Mouse (Mus musculus): ENCODE measurements around the gene Slc38a2. TPM values are rescaled to one million over a fixed set of nuclear protein-coding genes. Genes with fewer than 3 reads are reported as not detected.

The Slc38a2 gene
- polyA plus RNA-seq, 1 experiment from 2014 or later, result 117 TPM

- Histone ChIP-seq H3K27ac (no peak overlapping the region), H3K9ac (no peak overlapping the region), H3K4me3 (no peak overlapping the region), H3K4me2 (no peak overlapping the region), H3K9me3 (no peaks in the 10 kb centered on the region), H3K27me3 (no peaks in the 10 kb centered on the region), H3K4me1 (no peaks in the 10 kb centered on the region), H3K36me3 (no peaks in the 10 kb centered on the region)
- 76% methylated on average over 10 of the region's 10 CpGs for WGBS
- ATAC-seq (ENCODE audit: insufficient number of reproducible peaks, low FRiP score, low TSS enrichment, low read depth), result no peak
Observed at GRCm38 (mm10) chr15:96652531-96652930, 47.0 kb downstream of the Slc38a2 start.

- H3K9me3 ChIP-seq, result no peaks in the 10 kb centered on the region
- H3K4me3 ChIP-seq, result no peak overlapping the region
- no peak overlapping the region for H3K27ac ChIP-seq
- no peaks in the 10 kb centered on the region for H3K36me3 ChIP-seq
- WGBS, result 27% methylated on average over 15 of the region's 15 CpGs
- no peak for ATAC-seq (ENCODE audit: insufficient number of reproducible peaks, low FRiP score, low TSS enrichment, low read depth)
- no peaks in the 10 kb centered on the region for H3K27me3 ChIP-seq
- peak overlapping the region; percentile 25; the same call in 1 of the 2 replicates for H3K4me2 ChIP-seq
- no peak overlapping the region for H3K9ac ChIP-seq
- H3K4me1 ChIP-seq, result peaks cover 10% of the 10 kb centered on the region; the same call in 1 of the 2 replicates
Observed at GRCm38 (mm10) chr15:96647376-96647775, 52.2 kb downstream of the Slc38a2 start.

DNA sequence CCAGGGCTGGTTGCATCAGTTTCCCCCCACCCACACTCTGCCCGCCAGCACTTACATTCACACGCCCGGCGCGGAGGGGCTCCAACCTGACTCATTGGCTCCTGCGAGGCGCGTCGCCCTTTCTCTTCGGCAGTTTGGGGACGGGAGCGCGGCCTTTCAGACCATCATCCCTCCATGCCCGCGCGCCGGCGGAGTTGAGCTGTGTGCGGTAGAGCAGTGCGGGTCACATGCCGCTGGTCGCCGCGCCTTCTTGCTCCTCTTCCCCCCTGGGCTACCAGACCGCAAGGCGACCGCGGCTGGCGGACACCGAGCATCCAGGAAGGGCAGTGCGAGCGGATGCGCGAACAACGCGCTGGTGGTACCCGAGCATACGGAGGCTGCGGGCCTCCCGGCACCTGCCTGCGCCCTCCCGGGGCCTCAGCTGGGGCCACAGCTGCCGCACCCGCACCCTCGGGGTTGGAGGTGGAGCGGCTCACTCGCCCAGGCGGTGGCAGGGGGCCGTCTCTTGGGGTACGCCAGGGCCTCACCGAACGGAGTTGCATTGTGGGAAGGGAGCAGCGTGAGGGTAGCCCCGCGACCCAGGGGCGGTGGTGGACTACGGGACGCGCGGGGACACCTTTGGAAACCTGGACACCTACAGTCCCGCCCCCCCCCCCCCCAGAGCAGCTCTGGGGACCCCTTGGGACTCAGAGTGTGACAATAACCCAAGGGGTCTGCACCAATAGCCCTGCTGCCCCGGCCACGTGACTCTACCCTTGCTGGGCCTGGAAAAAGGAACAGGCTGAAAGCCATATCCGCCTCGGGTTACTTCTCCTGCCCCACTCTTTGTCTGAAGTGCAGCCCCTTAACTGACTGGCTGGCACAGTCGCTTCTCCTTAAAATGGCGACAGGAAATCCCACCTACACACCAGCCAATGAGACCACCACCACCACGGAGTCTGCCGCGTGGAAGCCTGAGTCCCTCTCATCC is 56.8 kb downstream of the Slc38a2 start, which contains the start of gene Slc38a1:
TSS of gene Slc38a1 (minus strand) at position 478 of the 970 bp plus-strand sequence.
- Histone ChIP-seq H3K9ac (peak within 1 kb of the TSS; percentile 75), H3K4me1 (peaks cover 33% of the 10 kb centered on the region), H3K4me2 (peak within 1 kb of the TSS; percentile 94), H3K9me3 (no peaks in the 10 kb centered on the region), H3K27me3 (no peaks in the 10 kb centered on the region), H3K4me3 (peak within 1 kb of the TSS; percentile 72), H3K36me3 (no peaks in the 10 kb centered on the region), H3K27ac (peak within 1 kb of the TSS; percentile 96)
- under 1% methylated on average over 61 of the region's 70 CpGs for WGBS
- ATAC-seq (ENCODE audit: insufficient number of reproducible peaks, low FRiP score, low TSS enrichment, low read depth), result peak; percentile 85

DNA sequence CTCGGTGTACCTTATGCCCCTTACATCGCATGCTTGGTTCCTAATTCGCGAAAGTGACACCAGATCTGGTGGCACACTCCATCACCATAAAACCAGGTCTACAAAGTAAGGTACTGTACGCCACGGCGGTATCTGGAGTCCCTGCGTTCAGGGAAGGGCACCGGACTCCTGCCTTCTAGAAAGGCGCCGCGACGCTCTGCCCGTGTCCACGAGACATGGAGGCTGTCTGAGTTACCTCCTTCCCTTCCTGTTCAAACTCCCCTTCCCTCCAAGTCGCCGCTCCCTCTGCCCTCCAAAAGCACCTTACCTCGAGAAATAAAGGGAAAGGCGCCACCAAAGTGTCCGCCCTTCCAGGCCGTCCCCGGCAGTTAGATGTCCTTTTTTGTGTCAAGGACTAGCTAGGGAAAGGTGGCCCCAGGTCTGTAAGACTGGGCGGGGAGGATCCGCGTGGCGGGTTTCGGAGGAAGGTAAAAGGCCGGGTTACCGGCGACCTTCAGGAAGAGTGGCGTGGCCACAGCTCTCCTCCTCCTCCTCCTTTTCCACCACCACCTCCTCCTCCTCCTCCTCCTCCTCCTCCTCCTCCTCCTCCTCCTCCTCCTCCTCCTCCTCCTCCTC is 57.6 kb downstream of the Slc38a2 start:
- no peaks in the 10 kb centered on the region for H3K27me3 ChIP-seq
- H3K36me3 ChIP-seq, result no peaks in the 10 kb centered on the region
- peak overlapping the region; percentile 72 for H3K4me3 ChIP-seq
- H3K9ac ChIP-seq, result peak overlapping the region; percentile 56
- H3K9me3 ChIP-seq, result no peaks in the 10 kb centered on the region
- ATAC-seq (ENCODE audit: insufficient number of reproducible peaks, low FRiP score, low TSS enrichment, low read depth), result no peak
- peaks cover 33% of the 10 kb centered on the region for H3K4me1 ChIP-seq
- 0% methylated on average over 30 of the region's 31 CpGs for WGBS
- peak overlapping the region; percentile 96 for H3K27ac ChIP-seq
- H3K4me2 ChIP-seq, result peak overlapping the region; percentile 94

DNA sequence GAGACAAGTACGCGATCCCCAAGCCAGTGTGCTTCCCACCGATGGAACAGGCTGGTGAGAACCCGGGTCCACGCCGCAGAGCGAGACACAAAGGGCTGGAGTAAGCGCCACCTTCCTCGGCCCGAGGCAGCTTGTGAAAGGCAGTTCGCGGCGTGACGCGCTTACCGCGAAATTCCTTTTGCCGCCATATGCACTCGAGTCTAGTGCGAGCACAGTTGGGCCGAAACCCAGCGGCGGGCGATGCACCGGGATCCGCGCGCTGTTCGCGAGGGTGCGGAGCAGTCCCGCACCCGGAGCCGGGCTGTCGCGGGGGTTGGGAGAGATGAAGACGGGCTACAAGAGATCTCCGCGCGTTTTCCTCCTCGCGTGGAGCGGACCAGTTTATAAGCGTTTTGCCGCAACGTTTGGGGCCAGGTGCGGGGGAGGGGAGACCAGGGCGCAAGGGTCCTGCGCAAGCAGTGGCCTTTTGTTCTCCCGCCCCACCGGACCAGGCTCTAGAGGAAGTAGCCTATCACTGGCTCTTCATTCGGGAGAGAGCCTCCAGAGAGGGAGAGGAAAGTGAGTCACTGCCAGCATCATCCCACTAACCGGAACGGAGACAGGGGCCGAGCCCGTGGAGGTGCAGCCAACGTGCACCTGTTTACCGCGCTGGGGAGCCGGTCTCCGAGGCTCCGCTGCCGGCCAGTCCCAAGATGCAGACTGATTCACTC is 58.3 kb downstream of the Slc38a2 start:
- Histone ChIP-seq H3K4me3 (peak overlapping the region; percentile 72), H3K27me3 (no peaks in the 10 kb centered on the region), H3K4me2 (peak overlapping the region; percentile 94), H3K27ac (peak overlapping the region; percentile 89), H3K9ac (peak overlapping the region; percentile 56), H3K9me3 (no peaks in the 10 kb centered on the region), H3K36me3 (no peaks in the 10 kb centered on the region), H3K4me1 (peaks cover 33% of the 10 kb centered on the region)
- peak; percentile 20; the same call in 1 of the 2 replicates for ATAC-seq (ENCODE audit: insufficient number of reproducible peaks, low FRiP score, low TSS enrichment, low read depth)
- under 1% methylated on average over 62 of the region's 63 CpGs for WGBS

GRCm38 (mm10) chr15:96640291-96640985 is 59.1 kb downstream of the Slc38a2 start:
- peak overlapping the region; percentile 89 for H3K27ac ChIP-seq

DNA sequence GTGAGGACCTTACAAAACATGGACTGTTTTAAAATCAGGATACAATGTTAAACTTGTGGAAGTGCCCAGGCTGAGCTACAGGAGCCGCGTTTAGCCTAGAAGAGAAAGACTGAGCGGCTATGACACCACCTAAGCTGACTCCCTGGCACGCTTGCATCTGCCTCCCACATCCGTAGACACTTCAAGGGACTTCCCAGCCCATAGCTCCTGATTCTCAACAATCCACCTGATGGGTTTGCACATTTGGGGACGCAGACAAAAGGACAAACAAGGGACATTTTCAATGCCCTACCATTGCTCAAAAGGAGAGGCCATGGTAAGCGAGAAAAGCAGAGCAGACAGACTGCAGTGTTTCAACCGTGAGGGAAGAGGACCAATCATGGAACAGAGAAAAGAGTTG is 59.9 kb downstream of the Slc38a2 start:
- no peak for ATAC-seq (ENCODE audit: insufficient number of reproducible peaks, low FRiP score, low TSS enrichment, low read depth)
- H3K36me3 ChIP-seq, result 0 out of 2 replicates have a peak, but pooled peaks cover 6% of the 10 kb centered on the region
- 0 out of 2 replicates have a peak overlapping the region, but pooled peaks have one; percentile 72 for H3K4me3 ChIP-seq
- peaks cover 42% of the 10 kb centered on the region for H3K4me1 ChIP-seq
- 70% methylated on average over 8 of the region's 8 CpGs for WGBS
- H3K27ac ChIP-seq, result no peak overlapping the region
- no peak overlapping the region for H3K9ac ChIP-seq
- H3K27me3 ChIP-seq, result no peaks in the 10 kb centered on the region
- H3K4me2 ChIP-seq, result peak overlapping the region; percentile 94; the same call in 1 of the 2 replicates
- no peaks in the 10 kb centered on the region for H3K9me3 ChIP-seq

More at GRCm38 (mm10) chr15:96640291-96640985, 59.1 kb downstream of the Slc38a2 start:
- Histone ChIP-seq H3K4me1 (peaks cover 36% of the 10 kb centered on the region), H3K9ac (peak overlapping the region; percentile 56), H3K4me3 (peak overlapping the region; percentile 72), H3K4me2 (peak overlapping the region; percentile 94), H3K36me3 (0 out of 2 replicates have a peak, but pooled peaks cover 6% of the 10 kb centered on the region), H3K27me3 (no peaks in the 10 kb centered on the region), H3K9me3 (no peaks in the 10 kb centered on the region)
- 9% methylated on average over 16 of the region's 16 CpGs for whole genome bisulfite sequencing
- ATAC-seq (ENCODE audit: insufficient number of reproducible peaks, low FRiP score, low TSS enrichment, low read depth), result no peak

- 61% methylated on average over 2 of the region's 2 CpGs for WGBS
- Histone ChIP-seq H3K9me3 (no peaks in the 10 kb centered on the region), H3K4me1 (peaks cover 42% of the 10 kb centered on the region), H3K27me3 (no peaks in the 10 kb centered on the region), H3K4me2 (no peak overlapping the region), H3K9ac (no peak overlapping the region), H3K4me3 (no peak overlapping the region), H3K36me3 (0 out of 2 replicates have a peak, but pooled peaks cover 6% of the 10 kb centered on the region), H3K27ac (no peak overlapping the region)
- no peak for ATAC-seq (ENCODE audit: insufficient number of reproducible peaks, low FRiP score, low TSS enrichment, low read depth)
Observed at GRCm38 (mm10) chr15:96638656-96639055, 60.9 kb downstream of the Slc38a2 start.

GRCm38 (mm10) chr15:96638173-96638572 is 61.4 kb downstream of the Slc38a2 start:
- no peaks in the 10 kb centered on the region for H3K27me3 ChIP-seq
- H3K9ac ChIP-seq, result no peak overlapping the region
- peaks cover 39% of the 10 kb centered on the region for H3K4me1 ChIP-seq
- no peak overlapping the region for H3K4me3 ChIP-seq
- H3K9me3 ChIP-seq, result no peaks in the 10 kb centered on the region; the same call in 1 of the 2 replicates
- 41% methylated on average over 10 of the region's 10 CpGs for WGBS
- H3K36me3 ChIP-seq, result 0 out of 2 replicates have a peak, but pooled peaks cover 6% of the 10 kb centered on the region
- no peak for ATAC-seq (ENCODE audit: insufficient number of reproducible peaks, low FRiP score, low TSS enrichment, low read depth)
- H3K27ac ChIP-seq, result no peak overlapping the region; the same call in 1 of the 2 replicates
- no peak overlapping the region for H3K4me2 ChIP-seq

Data from limb, embryonic 15.5 days (tissue).